Mouse (Mus musculus): Measurements from ENCODE around the gene Rhbdf2. TPM values are rescaled to one million over a fixed set of nuclear protein-coding genes. Genes with fewer than 3 reads are reported as not detected.

The Rhbdf2 gene
- polyA plus RNA-seq, 1 experiment from 2014 or later, result 6.7 TPM

DNA sequence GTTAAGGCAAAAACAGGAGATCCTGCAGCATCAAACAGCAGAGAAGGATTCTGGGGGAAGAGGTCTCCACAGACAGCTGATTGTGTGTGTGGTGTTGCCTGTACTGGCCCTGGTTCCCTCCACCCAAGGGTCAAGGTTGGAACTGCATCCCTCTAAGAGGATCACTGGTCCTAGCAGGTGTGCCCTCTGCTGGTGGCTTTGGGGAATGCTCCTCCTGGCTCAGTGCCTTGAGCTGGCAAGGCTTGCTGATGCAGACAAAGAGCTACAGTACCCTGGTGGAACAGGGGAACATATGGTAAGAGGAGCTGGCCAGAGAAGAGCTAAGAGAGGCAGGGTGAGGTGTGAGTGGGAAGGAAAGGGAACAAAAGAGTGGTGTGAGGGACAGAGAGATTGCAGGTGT is 34.4 kb downstream of the Rhbdf2 start:
- Histone ChIP-seq H3K4me3 (no peak overlapping the region), H3K9me3 (replicated peaks) (no peaks in the 10 kb centered on the region), H3K9ac (no peak overlapping the region), H3K4me2 (no peak overlapping the region), H3K36me3 (no peaks in the 10 kb centered on the region; the same call in 1 of the 2 replicates), H3K27me3 (peaks cover 6% of the 10 kb centered on the region; the same call in 1 of the 2 replicates), H3K4me1 (replicated peaks) (peaks cover 14% of the 10 kb centered on the region), H3K27ac (no peak overlapping the region)
- ATAC-seq (replicated peaks; ENCODE audit: insufficient number of reproducible peaks, insufficient read depth, low FRiP score, low read depth), result peak; percentile 62

DNA sequence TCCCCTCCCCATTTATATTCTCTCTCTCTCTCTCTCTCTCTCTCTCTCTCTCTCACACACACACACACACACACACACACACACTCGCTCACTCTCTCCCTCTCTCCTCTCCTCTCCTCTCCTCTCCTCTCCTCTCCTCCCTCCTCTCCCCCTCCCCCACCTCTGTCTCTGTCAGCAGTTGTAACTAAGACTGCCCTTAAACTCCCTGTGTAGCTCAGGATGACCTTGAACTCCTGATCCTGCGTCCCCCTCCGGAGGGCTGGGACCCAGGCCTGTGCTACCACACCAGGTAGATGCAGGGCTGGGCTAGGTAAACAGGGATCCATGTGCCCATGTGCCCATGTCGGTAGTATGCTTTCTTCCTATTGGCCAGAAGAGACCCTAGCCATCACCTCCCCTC is 35.2 kb downstream of the Rhbdf2 start:
- Histone ChIP-seq H3K4me2 (no peak overlapping the region), H3K27ac (no peak overlapping the region), H3K27me3 (peaks cover 12% of the 10 kb centered on the region; the same call in 1 of the 2 replicates), H3K4me1 (replicated peaks) (peaks cover 15% of the 10 kb centered on the region), H3K9me3 (replicated peaks) (no peaks in the 10 kb centered on the region), H3K36me3 (no peaks in the 10 kb centered on the region; the same call in 1 of the 2 replicates), H3K9ac (no peak overlapping the region), H3K4me3 (no peak overlapping the region)
- ATAC-seq (replicated peaks; ENCODE audit: insufficient number of reproducible peaks, insufficient read depth, low FRiP score, low read depth), result no peak
- 73% methylated on average over 4 of the region's 4 CpGs for WGBS

DNA sequence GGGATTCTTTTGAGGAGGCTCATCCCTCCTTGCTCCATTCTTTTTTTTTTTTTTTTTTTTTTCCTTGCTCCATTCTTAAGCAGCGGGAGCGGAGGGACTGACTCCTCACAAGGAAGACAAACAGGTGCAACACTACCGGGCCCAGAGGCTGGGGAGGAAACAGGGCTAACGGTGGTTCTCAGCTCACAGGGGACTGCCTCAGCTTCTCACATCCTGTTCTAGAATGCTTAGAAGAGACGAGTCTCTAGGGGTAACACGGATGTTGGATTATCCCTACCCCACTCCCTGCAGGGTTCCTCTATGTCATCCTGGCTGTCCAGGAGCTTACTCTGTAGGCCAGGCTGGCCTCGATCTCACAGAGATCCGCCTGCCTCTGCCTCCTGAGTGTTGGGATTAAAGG is 37.2 kb downstream of the Rhbdf2 start:
- Histone ChIP-seq H3K4me1 (replicated peaks) (peaks cover 20% of the 10 kb centered on the region), H3K9ac (no peak overlapping the region), H3K27ac (no peak overlapping the region), H3K4me2 (no peak overlapping the region), H3K27me3 (peaks cover 12% of the 10 kb centered on the region; the same call in 1 of the 2 replicates), H3K9me3 (replicated peaks) (no peaks in the 10 kb centered on the region), H3K36me3 (no peaks in the 10 kb centered on the region), H3K4me3 (no peak overlapping the region)
- no peak for ATAC-seq (replicated peaks; ENCODE audit: insufficient number of reproducible peaks, insufficient read depth, low FRiP score, low read depth)
- 58% methylated on average over 8 of the region's 8 CpGs for WGBS

DNA sequence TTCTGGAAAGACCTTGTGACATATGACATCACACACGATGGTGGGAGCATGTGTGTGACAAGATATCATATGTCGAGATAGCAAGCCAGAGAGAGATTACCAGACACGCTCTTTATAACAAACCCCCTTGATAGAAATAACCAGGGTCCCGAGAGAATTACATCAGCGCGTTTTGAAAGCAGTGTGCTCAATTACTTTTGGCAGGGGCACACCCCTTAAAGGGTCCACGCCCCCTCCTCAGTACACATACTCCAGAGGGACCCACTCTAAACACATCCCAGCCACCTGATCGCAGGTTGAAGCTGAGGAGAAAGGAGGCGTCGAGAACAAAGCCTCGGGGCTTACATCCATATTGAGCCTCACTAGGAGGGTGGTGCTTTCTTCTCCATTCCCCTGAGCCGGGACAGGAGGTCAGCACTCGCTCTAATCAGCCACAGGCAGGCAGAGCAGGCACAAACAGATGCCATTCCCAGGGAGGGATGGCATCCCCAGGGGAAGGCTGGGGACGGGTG is 37.7 kb downstream of the Rhbdf2 start:
- no peak overlapping the region for H3K4me3 ChIP-seq
- H3K4me1 ChIP-seq (replicated peaks), result peaks cover 20% of the 10 kb centered on the region
- no peak overlapping the region for H3K9ac ChIP-seq
- 21% methylated on average over 14 of the region's 14 CpGs for WGBS
- no peak for ATAC-seq (replicated peaks; ENCODE audit: insufficient number of reproducible peaks, insufficient read depth, low FRiP score, low read depth)
- H3K4me2 ChIP-seq, result no peak overlapping the region
- H3K27me3 ChIP-seq, result peaks cover 12% of the 10 kb centered on the region; the same call in 1 of the 2 replicates
- H3K27ac ChIP-seq, result no peak overlapping the region
- no peaks in the 10 kb centered on the region for H3K9me3 ChIP-seq (replicated peaks)
- H3K36me3 ChIP-seq, result no peaks in the 10 kb centered on the region

DNA sequence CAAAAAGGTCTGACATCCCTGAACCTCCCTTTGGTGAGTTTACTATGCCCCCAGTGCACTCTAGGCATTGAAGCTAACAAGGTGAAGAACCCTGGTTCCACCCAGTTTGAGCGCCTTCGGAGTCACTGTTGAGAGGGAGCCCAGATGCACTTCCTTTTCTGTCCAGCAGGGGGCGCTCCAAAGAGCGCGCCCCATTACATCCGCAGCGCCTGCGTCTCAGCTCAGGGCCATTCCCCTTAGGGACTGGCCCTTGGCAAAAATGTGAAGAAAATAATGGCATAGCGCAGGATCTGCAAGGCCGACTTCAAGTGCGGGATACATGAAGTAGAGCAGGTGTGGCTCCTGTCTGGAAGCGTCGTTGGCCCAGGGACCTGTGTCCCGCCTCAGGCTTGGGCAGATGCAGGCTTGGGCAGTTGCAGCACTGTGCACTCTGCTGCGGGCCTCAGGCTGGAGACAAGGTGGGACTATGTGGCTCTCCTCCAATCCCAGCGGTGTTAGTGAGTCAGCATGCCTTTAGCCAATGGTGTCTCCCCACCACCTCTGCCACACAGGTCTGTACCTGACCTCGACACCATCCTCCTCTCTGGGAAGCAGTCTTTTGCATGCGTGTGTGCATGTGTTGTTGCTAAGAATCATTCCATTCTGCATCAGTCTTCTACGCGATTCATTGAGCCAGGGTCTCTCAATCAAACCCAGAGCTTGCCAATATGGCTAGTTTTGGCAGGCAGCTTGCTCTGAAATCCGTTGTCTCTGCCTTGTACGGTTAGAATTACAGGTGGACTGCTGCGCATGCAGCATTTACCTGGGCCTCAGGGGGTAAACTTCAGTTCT is 39.8 kb downstream of the Rhbdf2 start:
- H3K9me3 ChIP-seq (replicated peaks), result no peaks in the 10 kb centered on the region
- peaks cover 14% of the 10 kb centered on the region for H3K4me1 ChIP-seq (replicated peaks)
- peaks cover 12% of the 10 kb centered on the region; the same call in 1 of the 2 replicates for H3K27me3 ChIP-seq
- no peaks in the 10 kb centered on the region for H3K36me3 ChIP-seq
- ATAC-seq (replicated peaks; ENCODE audit: insufficient number of reproducible peaks, insufficient read depth, low FRiP score, low read depth), result peak; percentile 61
- H3K27ac ChIP-seq, result no peak overlapping the region
- no peak overlapping the region for H3K4me3 ChIP-seq
- peak overlapping the region; percentile 28; the same call in 1 of the 2 replicates for H3K4me2 ChIP-seq
- no peak overlapping the region for H3K9ac ChIP-seq
- WGBS, result 26% methylated on average over 23 of the region's 23 CpGs

DNA sequence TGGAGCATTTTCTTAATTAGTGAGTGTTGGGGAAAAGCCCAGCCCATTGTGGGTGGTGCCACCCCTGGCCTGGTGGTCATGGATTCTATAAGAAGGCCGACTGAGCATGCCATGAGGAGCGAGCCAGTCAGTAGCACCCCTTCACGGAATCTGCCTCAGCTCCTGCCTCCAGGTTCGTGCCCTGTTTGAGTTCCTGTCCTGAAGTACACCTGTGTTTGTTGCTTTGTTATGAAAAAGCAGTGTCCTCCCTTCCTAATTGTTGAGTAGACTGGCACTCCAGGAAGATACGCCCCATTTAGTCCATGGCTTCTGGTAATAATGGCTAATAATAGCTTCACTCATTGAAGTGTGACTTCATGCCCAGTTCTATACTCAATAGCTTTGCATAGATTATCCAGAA is 40.5 kb downstream of the Rhbdf2 start, which contains the start of gene Aanat:
Aanat (plus strand) TSS at position 123 of the 400 bp plus-strand sequence.
- peak within 1 kb of the TSS; percentile 28; the same call in 1 of the 2 replicates for H3K4me2 ChIP-seq
- H3K27ac ChIP-seq, result no peak within 1 kb of the TSS

DNA sequence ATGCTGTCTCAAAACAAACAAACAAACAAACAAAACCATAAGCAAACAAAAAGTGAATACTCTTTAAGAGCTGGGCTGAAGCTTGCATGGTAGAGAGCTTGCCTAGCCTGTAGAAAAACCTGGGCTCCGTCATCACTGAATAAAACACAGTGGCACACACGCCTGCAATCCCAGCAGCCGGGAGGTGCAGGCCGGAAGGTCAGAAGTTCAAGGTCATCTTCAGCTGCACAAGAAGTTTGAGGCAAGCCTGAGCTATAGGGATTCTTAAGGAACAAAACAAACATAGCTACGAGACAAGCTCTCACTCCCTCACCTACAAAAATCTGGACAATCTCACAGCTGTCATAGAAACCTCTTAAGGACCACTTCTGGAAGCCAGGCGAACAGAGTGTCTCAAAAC is 41.1 kb downstream of the Rhbdf2 start:
- Histone ChIP-seq H3K4me1 (replicated peaks) (peaks cover 15% of the 10 kb centered on the region), H3K36me3 (no peaks in the 10 kb centered on the region), H3K9ac (no peak overlapping the region), H3K27me3 (peaks cover 12% of the 10 kb centered on the region; the same call in 1 of the 2 replicates), H3K9me3 (replicated peaks) (no peaks in the 10 kb centered on the region), H3K4me2 (no peak overlapping the region), H3K4me3 (no peak overlapping the region), H3K27ac (no peak overlapping the region)
- no peak for ATAC-seq (replicated peaks; ENCODE audit: insufficient number of reproducible peaks, insufficient read depth, low FRiP score, low read depth)
- WGBS, result 58% methylated on average over 6 of the region's 6 CpGs

More for the DNA sequence above, 40.5 kb downstream of the Rhbdf2 start, which contains the start of gene Aanat:
- WGBS, result 71% methylated on average over 5 of the region's 5 CpGs
- H3K36me3 ChIP-seq, result no peaks in the 10 kb centered on the region
- no peak for ATAC-seq (replicated peaks; ENCODE audit: insufficient number of reproducible peaks, insufficient read depth, low FRiP score, low read depth)
- H3K4me3 ChIP-seq, result no peak within 1 kb of the TSS
- H3K4me1 ChIP-seq (replicated peaks), result peaks cover 14% of the 10 kb centered on the region
- H3K27me3 ChIP-seq, result peaks cover 12% of the 10 kb centered on the region; the same call in 1 of the 2 replicates
- H3K9me3 ChIP-seq (replicated peaks), result no peaks in the 10 kb centered on the region
- no peak within 1 kb of the TSS for H3K9ac ChIP-seq

DNA sequence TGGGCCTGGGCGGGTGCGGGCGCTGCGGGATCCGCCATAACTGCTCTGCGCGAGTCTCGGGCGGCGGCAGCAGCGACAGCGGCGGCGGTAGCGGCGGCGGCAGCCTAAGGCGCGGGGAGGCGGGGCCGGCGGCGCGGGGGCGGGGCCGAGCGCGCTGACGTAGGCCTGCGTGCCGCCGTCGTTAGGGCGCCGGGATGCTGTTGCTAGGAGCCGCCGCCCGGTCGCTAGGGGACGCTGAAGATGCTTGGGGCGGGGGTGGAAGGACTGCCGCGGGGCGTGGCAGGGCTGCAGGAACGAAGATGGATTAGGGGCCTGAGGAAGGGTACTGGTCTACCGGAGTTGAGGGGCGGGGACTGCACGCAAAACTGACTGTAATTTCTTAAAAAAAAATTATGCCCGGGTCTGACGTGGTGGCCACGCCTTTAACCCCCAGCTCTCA is 45.4 kb downstream of the Rhbdf2 start, which contains the start of gene Ube2o:
Ube2o (minus strand) TSS at position 72 of the 439 bp plus-strand sequence.
- Histone ChIP-seq H3K4me3 (peak within 1 kb of the TSS; percentile 83), H3K9ac (peak within 1 kb of the TSS; percentile 87), H3K27me3 (no peaks in the 10 kb centered on the region), H3K4me2 (peak within 1 kb of the TSS; percentile 93), H3K9me3 (replicated peaks) (no peaks in the 10 kb centered on the region), H3K27ac (peak within 1 kb of the TSS; percentile 83), H3K36me3 (no peaks in the 10 kb centered on the region), H3K4me1 (replicated peaks) (peaks cover 19% of the 10 kb centered on the region)
- under 1% methylated on average over 50 of the region's 51 CpGs for WGBS
- ATAC-seq (replicated peaks; ENCODE audit: insufficient number of reproducible peaks, insufficient read depth, low FRiP score, low read depth), result peak; percentile 88

DNA sequence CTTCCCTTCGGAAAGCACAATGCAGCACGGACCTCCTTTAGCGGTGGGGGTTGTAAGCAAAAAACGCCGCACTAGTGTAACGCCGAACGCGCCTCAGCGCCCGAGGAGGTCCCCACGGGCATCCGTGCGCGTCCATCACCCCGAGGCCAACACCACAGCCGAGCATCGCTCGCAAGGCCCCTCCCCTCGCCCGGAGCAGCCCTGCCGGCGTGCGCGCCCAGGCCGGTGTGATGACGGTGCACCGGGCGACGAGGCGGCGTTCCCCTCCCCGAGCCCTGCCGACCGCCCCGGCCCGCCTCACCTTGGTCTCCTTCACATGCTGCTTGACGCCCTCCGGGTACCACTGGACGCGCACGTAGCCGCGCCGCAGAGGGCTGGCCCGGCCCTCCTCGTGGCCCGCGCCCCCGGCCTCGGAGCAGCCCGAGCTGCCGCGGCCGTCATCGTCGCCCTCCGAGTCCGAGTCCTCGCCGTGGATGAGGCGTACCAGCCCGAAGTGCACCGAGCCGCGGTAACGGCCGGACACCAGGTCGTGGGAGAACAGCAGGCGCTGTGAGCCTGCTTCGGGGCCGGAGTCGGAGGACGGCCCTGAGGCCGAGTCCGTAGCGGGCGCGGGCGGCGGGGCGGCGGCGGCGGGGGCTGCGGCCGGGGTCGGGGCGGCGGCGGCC is 46.0 kb downstream of the Rhbdf2 start:
- H3K4me1 ChIP-seq (replicated peaks), result peaks cover 22% of the 10 kb centered on the region
- H3K9ac ChIP-seq, result peak overlapping the region; percentile 87
- no peaks in the 10 kb centered on the region for H3K9me3 ChIP-seq (replicated peaks)
- H3K27ac ChIP-seq, result peak overlapping the region; percentile 83
- H3K27me3 ChIP-seq, result no peaks in the 10 kb centered on the region
- H3K4me2 ChIP-seq, result peak overlapping the region; percentile 93
- under 1% methylated on average over 90 of the region's 91 CpGs for WGBS
- peak overlapping the region; percentile 83 for H3K4me3 ChIP-seq
- no peaks in the 10 kb centered on the region for H3K36me3 ChIP-seq
- peak; percentile 74 for ATAC-seq (replicated peaks; ENCODE audit: insufficient number of reproducible peaks, insufficient read depth, low FRiP score, low read depth)

DNA sequence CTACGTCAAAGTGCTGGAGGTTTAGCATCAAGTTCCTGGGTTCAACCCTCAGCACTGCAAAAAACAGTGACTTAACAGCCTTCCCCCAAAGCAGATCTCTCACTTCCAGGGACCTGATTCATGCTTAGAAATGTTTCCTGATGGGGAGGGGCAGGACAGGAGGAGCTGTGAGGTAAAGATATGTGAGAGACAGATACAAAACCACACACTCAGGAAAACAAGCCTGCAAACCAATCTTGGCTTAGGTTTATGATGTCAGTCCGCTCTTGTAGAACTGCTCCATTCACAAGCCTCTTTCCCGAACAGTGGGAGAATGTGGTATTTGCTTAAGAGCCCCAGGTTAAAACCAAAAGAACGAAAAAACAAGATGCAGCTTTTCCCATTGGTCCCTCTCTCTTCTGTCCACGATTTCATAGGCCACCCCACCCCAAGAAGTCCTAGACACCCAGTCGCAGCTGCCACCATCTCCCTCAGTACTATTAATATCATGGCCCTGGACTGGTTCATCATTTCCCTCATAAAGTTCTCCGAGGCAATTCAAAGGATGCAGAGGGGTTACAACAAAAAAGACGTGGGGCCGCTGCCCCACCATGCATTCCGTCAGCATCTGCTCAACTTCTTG is 46.7 kb downstream of the Rhbdf2 start:
- H3K4me3 ChIP-seq, result peak overlapping the region; percentile 83
- H3K36me3 ChIP-seq, result no peaks in the 10 kb centered on the region
- H3K4me1 ChIP-seq (replicated peaks), result peaks cover 29% of the 10 kb centered on the region
- H3K27ac ChIP-seq, result no peak overlapping the region
- ATAC-seq (replicated peaks; ENCODE audit: insufficient number of reproducible peaks, insufficient read depth, low FRiP score, low read depth), result no peak
- no peaks in the 10 kb centered on the region for H3K9me3 ChIP-seq (replicated peaks)
- peak overlapping the region; percentile 93 for H3K4me2 ChIP-seq
- WGBS, result 26% methylated on average over 10 of the region's 10 CpGs
- peak overlapping the region; percentile 87 for H3K9ac ChIP-seq
- no peaks in the 10 kb centered on the region for H3K27me3 ChIP-seq

DNA sequence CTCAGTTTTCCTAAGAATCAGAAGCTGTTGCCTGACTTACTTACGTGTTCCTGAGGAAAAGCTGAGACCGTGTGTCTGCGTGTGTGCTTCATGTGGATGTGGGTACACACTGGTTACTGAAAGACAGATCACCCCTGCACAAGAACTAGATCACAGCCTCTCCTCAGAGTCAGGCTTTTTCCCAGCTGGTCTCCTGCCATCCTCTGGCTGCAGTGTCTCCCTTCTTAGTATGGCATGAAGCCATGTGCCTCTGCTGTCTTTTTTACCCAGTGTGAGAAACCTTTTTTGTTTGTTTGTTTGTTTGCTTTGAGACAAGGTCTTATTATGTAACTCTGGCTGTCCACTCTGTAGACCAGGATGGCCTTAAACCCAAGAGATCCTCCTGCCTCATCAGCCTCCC is 47.5 kb downstream of the Rhbdf2 start:
- Histone ChIP-seq H3K27ac (no peak overlapping the region), H3K27me3 (no peaks in the 10 kb centered on the region), H3K9ac (no peak overlapping the region), H3K4me1 (replicated peaks) (peaks cover 38% of the 10 kb centered on the region), H3K36me3 (no peaks in the 10 kb centered on the region), H3K4me2 (no peak overlapping the region), H3K4me3 (no peak overlapping the region), H3K9me3 (replicated peaks) (no peaks in the 10 kb centered on the region)
- WGBS, result 89% methylated on average over 3 of the region's 3 CpGs
- ATAC-seq (replicated peaks; ENCODE audit: insufficient number of reproducible peaks, insufficient read depth, low FRiP score, low read depth), result no peak

Measured in heart, embryonic 15.5 days (tissue).